Mouse (Mus musculus): ENCODE data around the gene Tmc7. TPM values are rescaled to one million over a fixed set of nuclear protein-coding genes. Genes with fewer than 3 reads are reported as not detected.

Tmc7 gene
- polyA plus RNA-seq (2012; rRNA removed), result 9.2 and 9.3 TPM in 2 replicates

DNA sequence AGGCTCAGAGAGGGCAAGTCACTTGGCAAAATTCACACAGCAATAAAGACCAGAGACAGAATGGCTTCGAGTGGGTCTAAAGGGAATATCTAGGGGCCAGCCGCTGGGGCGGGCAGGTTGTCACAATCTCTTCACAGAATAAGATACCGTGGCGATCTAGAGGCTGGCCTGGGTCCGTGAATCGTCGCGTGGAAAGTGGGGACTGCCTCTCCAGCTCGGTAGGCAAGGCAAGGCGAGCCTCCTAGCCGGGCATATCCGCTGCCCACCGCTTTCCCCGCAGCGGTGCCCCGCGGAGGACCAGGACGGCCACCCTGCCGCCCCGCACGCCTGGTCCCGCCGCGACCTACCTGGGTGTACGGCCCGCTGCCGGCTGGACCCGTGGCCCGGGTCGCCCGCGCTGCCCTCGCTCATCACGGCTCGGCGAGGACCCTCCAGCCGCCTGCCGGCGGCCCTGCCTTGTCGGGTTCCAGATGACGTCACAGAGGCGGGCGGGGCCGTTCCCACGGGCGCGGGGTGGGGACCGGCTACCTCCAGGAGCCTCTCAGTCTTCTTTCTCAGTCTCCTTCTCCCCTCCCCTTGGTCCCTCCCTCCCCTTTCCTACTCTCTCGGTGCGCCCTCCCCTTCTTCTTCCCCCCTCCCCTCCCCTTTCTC, at the start of gene Tmc7:
Gene Tmc7, minus strand, starts transcription at position 480 of the 651 bp plus-strand sequence.
- peak; percentile 61 for DNase-seq (ENCODE audit: low spot score)

DNA sequence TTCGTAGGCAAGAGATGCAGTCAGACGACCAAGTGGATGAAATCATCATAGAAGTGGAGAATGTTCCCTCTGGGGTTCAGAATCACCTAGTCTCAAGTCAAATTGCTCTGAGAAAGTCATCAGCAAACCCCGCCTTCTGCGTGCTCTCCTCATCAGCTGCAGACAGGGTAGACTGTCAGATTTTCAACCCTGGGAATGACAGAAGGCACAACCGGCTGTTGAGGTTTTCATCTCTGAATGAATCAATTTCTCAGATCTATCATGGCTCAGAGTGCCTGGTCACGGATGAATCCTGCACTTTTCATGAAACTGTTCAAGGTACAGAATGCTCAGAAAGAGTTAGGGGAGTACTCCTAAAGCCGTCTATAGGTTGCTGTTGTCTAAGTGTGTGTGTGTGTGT, 49.4 kb upstream of the Tmc7 start:
- DNase-seq (ENCODE audit: low spot score), result no peak

DNA sequence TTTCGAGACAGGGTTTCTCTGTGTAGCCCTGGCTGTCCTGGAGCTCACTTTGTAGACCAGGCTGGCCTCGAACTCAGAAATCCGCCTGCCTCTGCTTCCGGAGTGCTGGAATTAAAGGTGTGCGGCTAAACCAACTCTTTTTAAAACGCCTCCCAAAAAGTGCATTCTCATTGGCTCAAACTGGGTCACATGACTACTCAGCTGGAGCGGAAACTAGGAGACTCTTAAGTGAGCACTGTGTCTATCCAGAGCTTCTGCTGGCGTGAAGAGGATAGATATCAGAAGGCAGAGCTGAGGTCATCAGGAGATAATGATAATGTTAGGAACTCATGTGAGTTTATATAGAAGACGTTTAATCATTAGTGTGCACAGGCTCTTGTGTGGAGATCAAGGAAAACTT, 48.6 kb upstream of the Tmc7 start:
- no peak for DNase-seq (ENCODE audit: low spot score)

DNA sequence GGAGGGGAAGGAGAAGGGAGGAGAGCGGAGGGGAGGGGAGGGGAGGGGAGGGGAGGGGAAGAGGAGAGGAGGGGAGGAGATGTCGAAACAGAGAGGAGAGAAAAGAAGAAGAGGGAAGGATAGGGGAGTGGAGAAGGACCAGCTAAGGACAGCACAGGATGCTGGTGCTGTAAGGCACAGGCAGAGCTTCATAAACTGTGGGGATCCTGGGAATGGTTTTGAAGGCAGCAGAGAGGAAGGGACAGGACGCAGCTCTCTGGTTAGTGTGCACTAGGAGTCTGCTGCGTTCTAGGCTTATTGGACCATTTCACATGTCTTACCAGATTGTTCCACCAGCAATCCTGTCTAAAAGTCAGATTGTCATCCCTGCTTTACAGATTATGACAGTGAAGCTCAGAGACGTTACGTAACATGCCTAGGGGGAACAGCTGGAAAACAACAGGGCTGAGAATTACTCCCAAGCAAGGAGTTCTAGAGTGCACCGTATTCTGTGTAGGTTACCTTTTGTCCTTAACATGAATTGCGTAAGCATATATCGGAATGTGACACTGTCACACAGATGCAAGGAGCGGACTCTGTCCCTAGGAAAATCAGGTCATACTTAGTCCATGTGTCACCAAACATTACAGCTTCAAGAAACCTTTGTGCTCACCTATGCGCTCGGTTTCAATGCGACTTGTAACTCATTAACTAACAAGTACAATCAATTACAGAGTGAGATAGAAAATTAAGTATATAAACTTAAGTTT, 43.2 kb upstream of the Tmc7 start:
- no peak for DNase-seq (ENCODE audit: low spot score)

DNA sequence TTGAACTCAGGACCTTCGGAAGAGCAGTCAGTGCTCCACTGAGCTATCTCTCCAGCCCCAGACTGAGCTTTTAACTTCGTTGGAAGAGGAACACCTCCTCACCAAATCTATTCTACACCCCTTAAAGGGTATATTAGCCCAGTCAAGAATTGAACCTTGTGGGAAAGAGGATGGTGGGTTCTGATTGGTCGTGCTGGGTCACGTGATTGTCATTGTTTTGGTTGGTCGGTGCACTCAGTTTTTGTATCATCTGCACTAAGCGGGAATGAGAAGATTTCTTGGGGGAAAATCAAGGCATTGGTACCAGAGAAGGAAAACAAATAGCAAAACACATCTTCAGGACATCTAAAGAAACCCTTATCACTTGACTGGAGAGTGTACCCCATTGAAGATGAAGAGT, 36.6 kb upstream of the Tmc7 start:
- no peak for DNase-seq (ENCODE audit: low spot score)

DNA sequence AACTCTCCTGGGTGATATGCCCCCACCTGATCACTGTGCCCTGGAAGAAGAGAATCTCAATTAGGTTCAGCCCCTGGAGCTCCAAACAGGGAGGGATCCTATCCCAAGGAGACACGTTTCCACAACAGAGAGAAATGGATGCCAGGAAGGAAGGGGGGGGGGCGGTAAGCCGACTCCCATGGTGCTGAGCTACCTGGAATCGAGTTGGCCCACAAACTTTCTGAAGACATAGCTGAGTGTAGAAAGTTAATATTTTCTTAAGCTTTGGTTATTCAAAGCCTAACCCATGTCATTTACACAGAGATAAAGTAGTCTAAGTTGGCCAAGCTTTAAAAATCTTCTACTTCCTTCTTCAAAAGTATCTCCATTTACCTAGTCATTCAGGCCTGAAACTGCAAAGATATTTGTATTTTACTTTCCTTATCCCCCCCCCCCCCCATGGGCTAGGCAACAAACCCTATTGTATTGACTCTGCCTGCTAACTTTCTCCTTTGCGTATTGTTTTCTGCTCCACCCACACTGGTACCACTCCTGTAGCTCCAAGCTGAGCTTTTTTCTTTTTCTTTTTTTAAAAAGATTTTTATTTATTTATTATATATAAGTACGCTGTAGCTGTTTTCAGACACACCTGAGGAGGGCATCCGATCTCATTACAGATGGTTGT, 35.8 kb upstream of the Tmc7 start:
- no peak for DNase-seq (ENCODE audit: low spot score)

DNA sequence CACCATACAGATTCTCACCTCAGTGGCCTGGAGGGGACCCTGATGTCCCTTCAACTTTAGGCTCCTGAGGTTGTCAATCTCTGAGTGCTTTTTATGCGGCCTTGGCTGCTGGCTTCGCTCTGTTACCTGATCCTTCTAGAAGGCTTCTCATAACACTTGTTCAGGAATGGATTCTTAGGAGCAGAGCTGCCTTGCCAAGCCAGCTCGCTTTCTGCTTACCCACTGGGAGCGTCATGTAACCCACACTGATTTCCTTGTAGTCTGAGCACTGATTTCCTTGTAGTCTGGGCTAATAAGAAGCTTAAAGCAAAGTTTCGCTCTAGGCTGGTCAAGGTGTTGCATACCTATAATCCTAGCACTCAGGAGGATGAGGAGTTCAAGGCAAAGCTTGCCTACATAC, 33.6 kb upstream of the Tmc7 start:
- no peak for DNase-seq (ENCODE audit: low spot score)

DNA sequence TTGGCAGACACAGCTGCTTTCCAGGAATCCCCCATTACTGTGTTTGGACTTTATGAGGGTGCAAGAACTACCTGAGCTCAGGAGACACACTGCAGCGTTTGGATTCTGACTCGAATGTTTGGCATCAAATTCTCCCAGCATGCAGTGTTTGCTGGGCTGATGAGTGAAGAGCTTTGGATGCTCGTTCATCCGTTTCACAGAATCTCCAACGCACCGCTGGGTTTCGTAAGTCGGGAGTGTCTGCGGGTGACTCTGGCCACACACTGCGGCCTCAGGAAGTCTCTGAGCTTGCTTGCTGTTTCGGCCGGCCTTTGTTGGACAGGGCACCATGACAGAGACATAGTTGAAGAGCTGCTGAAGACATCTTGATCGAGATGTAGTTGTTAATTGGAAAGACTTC, 29.5 kb upstream of the Tmc7 start:
- DNase-seq (ENCODE audit: low spot score), result no peak

DNA sequence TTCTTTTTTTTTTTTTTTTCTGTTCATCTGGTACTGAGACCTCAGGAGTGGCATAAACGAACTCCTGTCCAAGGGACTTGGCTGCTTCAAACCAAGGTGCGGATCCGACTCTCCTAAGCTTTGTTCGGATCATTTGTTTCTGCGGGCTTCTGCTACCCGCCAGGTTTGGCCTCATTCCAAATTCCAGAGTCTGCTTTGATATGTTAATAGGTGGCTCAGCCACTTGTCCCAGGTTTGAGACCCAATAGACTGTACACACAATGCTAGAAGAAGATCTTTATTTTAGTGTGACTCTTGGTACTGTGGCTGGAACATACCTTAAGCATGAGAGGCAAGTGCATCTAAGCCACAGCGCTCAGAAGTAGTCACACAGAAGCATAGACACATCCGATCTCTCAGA, 27.4 kb upstream of the Tmc7 start:
- DNase-seq (ENCODE audit: low spot score), result no peak

DNA sequence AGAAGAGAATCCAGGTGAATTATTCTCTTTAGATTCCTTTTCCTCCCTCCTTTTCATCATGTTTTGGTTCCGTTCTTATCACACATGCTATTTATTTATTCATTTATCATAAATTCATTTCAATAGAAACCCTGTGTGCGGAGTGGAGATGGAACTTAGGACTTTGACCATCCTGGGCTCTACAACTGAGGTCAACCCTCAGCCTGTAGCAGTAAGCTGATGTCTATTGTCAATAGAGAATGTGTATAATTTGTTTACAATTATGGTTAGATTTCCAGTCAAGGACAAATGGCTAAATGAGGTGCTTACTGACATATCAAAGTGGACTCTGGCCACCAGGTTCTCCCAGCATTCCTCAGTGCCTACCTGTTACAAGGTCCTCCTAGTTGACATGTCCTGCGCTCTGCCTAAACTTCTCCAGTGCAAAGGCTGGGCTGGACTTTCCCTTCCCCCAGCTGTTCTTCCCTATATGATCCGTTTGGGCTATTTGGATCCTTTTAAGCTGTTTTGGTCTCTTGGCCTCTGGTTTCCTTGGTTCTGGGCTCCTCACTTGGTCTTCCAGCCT, 26.7 kb upstream of the Tmc7 start:
- DNase-seq (ENCODE audit: low spot score), result no peak

DNA sequence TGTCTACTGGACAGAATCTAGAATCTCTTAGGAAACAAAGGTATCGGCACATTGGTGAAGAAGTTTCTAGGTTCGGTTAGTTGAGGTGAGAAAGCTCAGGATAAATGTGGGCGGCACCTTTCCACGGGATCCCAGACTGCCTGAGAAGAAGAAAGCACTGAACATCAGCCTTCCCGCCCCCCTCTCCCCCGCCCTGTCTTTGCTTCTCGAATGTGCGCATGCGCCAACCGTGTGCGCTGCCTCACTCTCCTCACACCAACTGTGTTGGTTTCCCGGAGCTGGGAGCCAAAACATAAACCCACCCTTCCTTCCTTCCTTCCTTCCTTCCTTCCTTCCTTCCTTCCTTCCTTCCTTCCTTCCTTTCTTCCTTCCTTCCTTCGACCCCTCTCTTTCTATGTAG, 26.2 kb upstream of the Tmc7 start:
- DNase-seq (ENCODE audit: low spot score), result no peak

DNA sequence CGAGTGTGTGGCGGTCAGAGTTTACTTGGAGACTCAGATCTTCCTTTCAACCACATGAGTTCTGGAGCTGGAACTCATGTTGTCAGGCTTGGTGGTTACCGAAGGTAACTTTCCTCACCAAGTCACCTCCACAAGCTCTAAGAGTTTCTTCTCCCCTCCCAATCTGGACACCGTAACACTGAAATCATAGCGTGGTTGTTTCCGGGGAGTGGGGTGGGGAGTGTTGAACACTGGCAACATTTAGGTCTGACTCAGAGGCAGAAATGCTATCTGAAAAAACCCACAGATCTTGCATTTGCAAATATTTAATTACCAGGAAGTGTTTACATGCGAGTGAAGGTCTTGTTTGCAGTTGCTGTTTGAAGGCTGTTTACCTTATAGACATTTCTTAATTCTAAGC, 25.3 kb upstream of the Tmc7 start:
- no peak for DNase-seq (ENCODE audit: low spot score)

DNA sequence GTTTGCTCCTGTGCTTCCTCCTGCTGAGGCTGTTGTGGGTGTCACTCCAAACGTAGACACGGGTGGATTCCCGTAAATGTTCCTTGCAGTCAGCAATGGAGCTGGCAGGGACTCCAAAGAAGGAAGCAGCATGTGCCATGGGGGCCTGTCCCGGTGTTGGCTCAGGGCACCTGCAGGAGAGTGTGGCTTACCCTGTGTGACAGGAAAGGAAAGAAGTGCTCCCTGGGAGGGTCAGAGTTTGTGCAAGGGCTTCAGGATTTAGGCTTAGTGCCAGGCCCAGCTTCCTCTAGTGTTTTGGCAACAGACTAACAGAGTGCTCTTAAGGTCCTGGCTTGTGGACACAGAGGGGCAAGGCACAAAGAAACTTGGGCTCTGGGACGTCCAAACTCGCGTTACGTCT, 20.3 kb upstream of the Tmc7 start:
- DNase-seq (ENCODE audit: low spot score), result no peak

DNA sequence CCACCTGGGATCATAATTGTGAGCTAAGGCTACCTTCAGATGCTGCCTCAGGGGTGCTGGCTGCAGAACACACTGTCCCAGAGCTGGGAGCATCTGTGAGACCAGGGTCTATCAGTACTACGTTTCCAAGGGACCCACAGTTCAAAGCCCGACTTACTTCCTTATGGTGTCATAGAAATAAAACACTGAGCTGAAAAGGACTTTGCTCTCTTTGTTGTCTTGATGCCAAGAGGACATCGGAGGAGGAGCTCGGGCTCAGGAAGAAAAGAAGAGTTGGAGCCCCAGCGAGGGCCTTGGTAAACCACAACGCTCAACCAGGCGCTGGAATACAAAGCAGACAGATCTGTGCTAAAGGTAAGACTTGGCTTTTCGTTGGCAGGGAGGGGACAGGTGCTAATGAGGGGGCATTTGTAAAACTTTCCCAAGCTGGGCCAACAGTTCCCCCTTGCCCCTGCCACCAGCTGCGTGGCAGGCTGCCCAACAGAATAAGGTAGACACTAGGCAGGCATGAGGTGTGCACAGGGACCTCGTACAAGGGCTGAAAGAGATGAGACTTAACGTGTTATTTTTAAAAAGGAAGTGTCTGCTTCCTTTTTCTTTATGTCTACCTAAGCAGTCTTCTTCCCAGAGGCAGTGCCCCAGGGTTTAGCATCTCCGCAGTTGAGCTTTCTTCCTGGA, 15.6 kb upstream of the Tmc7 start:
- DNase-seq (ENCODE audit: low spot score), result no peak

DNA sequence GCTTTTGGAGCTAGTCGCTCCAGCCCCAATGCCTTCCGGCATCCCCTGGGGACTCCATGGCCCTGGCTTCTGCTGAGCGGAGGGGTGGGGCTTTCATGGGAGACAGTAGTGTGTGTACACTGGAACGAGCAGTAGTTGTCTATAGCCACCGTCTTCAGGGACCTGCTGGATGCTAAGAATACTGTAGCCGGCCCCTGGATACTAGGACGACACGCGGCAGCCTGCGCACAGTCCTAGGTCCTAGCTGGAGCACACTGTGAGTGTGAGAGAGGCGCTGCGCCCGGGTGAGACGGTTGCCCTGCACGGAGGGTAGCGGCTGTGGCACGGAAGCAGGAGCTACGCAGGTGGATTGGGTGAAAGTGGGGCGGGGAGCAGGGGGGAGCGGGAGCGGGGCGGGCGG, 12.7 kb upstream of the Tmc7 start, which contains the start of gene Tmc5:
Gene Tmc5, plus strand, starts transcription at position 97 of the 400 bp plus-strand sequence.
- DNase-seq (ENCODE audit: low spot score), result no peak

DNA sequence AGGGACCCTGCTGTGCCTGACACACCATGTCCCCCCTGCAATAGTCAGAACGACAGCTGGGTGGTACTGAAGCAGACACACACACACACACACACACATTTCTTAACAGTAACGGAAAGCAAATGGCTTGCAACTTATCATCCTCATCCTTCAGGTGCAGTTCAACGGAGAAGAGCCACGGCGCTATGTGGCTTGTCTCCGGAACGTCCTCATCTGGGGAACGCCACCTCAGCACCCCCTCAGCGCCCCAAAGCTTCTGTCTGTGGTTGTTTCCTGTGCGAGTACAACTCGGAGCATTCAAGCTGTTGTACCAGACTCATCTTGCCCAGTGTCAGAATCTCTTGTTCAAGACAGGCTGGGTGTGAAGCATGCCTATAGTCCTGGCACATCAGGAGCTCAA, 11.7 kb upstream of the Tmc7 start:
- no peak for DNase-seq (ENCODE audit: low spot score)

DNA sequence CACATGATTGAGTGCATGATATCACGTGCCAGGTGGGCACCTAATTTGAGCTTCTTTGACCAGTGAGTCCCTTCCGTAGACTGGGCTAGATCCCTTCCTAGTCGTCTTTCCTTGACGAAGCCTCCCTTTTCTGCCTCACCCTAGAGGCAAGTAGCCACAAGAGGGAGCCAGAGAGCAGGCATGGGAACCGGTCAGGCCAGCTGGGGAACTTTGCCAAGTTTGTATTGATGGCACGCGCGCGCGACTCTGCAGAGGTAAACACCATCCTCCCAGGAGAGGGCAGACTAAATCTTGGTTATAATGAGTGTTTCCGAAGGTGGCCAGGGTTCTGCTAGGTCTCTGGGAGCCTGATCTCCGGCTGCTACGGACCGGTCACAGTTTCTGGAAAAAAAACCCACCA, 10.7 kb upstream of the Tmc7 start:
- peak; percentile 86 for DNase-seq (ENCODE audit: low spot score)

DNA sequence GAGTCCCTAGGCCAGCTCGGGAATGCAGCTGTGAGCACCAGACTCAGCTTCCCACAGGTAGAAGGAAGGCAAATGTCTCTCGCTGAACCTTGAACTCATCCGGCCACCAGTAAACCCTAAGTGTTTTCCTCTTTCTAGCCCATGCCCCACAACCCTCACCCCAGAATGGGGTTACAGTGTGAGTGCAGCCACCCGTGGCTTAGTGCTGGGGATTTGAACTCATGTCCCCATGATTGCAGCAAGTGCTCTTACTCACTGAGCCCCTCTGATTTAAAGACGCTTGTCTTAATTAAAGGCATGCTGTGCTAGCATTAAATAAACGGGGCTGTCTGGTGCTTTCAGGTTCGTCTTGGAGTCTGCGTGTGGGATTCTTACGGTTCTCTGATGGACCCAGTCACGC, 10.1 kb upstream of the Tmc7 start:
- no peak for DNase-seq (ENCODE audit: low spot score)

DNA sequence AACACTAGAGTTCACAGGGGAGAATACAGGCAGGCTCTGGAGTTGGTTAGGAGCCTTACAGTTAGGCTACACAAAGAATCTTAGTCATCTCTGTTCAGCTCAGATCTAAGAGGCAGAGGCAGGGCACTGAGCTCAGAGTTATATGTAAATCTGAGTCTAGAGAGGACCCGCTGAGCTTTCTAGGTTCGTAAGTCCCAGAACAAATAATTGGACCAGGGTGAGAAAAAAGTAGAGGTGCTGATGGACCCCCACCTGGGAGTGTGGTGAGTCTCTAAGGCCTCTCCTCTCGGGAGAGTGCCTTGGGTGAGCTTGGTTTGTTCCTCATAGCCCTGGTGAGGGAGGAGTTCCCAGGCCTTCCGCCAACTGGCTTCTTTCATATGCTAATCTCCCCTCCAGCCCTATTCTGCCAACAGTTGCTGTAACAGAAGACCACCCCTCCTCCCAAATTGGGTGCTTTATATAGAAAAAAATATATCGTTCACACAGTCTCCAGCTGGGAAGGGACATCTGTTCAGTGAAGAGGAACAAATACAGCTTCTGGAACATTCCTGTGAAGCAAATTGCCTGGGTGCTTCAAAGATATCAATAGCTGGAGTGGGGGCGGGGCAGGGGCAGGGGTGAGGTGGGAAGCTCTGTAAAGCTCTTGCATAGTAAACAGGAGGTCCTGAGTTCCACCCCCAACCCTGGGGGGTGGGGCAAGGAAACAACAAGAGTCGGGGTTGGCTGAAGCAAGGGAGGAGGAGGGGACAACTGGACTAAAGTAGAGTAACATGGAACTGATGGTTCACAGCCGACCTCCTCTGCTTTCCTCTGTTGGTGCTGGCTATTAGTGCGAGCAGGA, 9.3 kb upstream of the Tmc7 start:
- no peak for DNase-seq (ENCODE audit: low spot score)

DNA sequence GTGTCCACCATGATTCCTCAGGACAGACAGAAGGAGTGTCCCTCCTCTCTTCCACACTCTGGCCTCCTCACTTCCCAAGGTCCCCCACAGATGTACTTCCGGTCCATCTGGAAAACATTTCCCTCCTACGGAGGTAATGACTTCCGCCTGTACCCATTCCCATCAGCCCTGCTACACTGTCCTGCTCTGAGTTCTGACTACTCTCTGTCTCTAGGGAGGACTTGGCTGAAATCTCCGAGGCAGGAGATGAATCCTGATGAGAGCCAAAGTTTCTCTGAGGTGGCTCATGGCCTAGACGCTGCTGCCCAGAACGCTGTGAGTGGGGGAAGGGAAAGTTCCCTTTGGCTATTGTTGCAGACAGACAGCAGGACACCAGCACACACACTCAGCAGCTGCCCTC, 7.6 kb upstream of the Tmc7 start:
- no peak for DNase-seq (ENCODE audit: low spot score)

DNA sequence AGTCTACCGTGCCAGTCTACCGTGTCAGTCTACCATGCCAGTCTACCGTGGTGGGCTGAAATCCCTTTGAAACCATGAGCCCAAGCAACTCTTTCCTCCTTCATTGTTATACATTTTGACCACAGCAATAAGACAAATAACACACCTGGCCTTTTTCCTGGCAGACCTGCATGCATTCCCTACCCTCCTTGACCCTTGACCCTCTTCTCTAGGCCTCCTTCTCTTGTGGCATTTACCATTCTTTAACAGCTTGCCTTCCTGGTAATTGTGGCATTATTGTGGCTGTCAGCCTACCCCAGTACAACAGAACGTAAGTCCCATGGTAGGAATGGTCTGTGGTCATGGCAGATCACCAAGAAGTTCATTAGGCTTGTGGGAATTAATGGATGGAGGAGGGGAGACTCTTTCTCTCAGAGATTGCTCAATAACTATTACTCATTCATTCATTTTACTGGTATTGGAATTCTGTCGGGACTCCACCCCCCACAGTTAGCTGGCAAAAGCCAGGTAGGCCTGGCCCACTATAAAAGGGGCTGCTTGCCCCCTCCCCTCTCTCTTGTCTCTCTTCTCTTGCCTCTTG, 6.3 kb upstream of the Tmc7 start:
- DNase-seq (ENCODE audit: low spot score), result no peak
